Mouse (Mus musculus): ENCODE data around the gene Sis. TPM values are rescaled to one million over a fixed set of nuclear protein-coding genes. Genes with fewer than 3 reads are reported as not detected.

The Sis gene
- polyA plus RNA-seq, 1 experiment: not detected

DNA sequence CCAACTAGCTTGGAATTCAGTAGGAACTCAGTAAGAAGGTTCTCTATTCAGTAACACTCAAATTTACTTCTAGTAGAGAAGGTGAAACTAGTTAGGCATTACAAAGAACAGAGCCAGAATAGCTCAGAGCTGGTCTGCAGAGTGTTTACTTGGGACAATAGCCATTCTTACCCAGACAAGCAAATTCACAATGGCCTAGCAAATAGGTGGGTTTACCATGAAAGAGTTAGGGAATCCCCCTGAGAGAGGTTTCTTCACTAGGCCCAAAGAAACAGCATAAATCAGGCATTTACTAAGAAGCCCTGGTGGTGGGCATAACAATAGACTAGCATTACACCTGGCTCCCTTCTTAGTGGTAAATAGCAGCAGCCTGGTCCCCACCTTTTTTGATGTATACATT, 99.5 kb downstream of the Sis start:
- no peak overlapping the region for H3K4me3 ChIP-seq (replicated peaks; ENCODE audit: control insufficient read depth, low read depth, low read length)
- H3K4me1 ChIP-seq (ENCODE audit: control insufficient read depth, insufficient read depth, low read length): no peaks in the 10 kb centered on the region
- TF ChIP-seq CTCF (IDR thresholded peaks at IDR 0.05; ENCODE audit: control insufficient read depth, insufficient read depth, low read length): no peak
- TF ChIP-seq POLR2A (IDR thresholded peaks at IDR 0.05; ENCODE audit: borderline replicate concordance, control insufficient read depth, low read depth, low read length): no peak
- H3K27ac ChIP-seq (ENCODE audit: control insufficient read depth, insufficient read depth, low read depth, low read length, poor library complexity): no peak overlapping the region

DNA sequence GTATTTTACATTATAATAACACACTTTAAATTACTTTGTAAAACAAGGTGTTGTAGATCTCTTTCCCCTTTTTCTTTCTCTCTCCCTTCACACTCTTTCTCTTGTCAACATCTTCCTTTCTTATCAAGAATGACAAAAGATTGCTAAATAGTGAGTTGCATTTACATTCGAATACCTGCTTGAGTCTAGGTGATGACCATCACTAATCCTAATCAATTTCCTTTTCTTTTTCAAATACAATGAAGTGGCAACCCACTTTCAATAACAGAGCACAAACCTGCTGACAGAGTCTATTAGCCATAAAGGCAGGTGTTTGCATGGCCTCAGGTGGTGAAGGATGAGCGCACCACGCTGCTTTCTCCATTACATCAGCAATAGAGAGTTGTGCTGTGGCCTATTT, 108.9 kb downstream of the Sis start:
- TF ChIP-seq CTCF (IDR thresholded peaks at IDR 0.05; ENCODE audit: control insufficient read depth, insufficient read depth, low read length): no peak
- TF ChIP-seq POLR2A (IDR thresholded peaks at IDR 0.05; ENCODE audit: borderline replicate concordance, control insufficient read depth, low read depth, low read length): no peak
- H3K4me1 ChIP-seq (ENCODE audit: control insufficient read depth, insufficient read depth, low read length): no peaks in the 10 kb centered on the region
- H3K4me3 ChIP-seq (replicated peaks; ENCODE audit: control insufficient read depth, low read depth, low read length): no peak overlapping the region
- 79% methylated on average over 3 of the region's 3 CpGs for WGBS
- H3K27ac ChIP-seq (ENCODE audit: control insufficient read depth, insufficient read depth, low read depth, low read length, poor library complexity): no peak overlapping the region

- no peak overlapping the region for H3K4me3 ChIP-seq (replicated peaks; ENCODE audit: control insufficient read depth, low read depth, low read length)
- no peak overlapping the region for H3K27ac ChIP-seq (ENCODE audit: control insufficient read depth, insufficient read depth, low read depth, low read length, poor library complexity)
- no peaks in the 10 kb centered on the region for H3K4me1 ChIP-seq (ENCODE audit: control insufficient read depth, insufficient read depth, low read length)
- WGBS: 60% methylated on average over 1 of the region's 1 CpGs
- no peak for TF ChIP-seq CTCF (IDR thresholded peaks at IDR 0.05; ENCODE audit: control insufficient read depth, insufficient read depth, low read length)
- TF ChIP-seq POLR2A (IDR thresholded peaks at IDR 0.05; ENCODE audit: borderline replicate concordance, control insufficient read depth, low read depth, low read length): no peak
Measured at GRCm38 (mm10) chr3:72855405-72855804, 112.3 kb downstream of the Sis start.

DNA sequence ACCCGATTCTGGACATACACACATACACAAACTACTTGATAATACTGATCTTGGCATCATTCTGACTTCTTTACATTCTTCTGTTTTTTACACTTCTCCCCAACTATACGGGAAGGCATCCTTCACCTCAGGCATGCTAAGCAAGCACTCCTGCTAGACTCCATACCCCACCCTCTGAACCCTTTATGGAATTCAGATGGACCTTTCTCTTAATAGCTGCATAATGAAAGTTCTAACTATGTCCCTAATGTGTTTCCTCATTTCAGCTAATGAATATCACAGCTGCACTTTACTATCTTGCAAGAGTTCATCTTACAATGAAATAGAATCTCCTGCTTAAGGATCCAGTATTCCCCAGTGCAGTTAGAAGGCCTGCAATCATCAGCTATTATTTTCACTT, 127.0 kb downstream of the Sis start:
- 63% methylated on average over 2 of the region's 2 CpGs for WGBS
- TF ChIP-seq CTCF (IDR thresholded peaks at IDR 0.05; ENCODE audit: control insufficient read depth, insufficient read depth, low read length) (no peak), POLR2A (IDR thresholded peaks at IDR 0.05; ENCODE audit: borderline replicate concordance, control insufficient read depth, low read depth, low read length) (no peak)
- Histone ChIP-seq H3K4me3 (replicated peaks; ENCODE audit: control insufficient read depth, low read depth, low read length) (no peak overlapping the region), H3K27ac (ENCODE audit: control insufficient read depth, insufficient read depth, low read depth, low read length, poor library complexity) (no peak overlapping the region), H3K4me1 (ENCODE audit: control insufficient read depth, insufficient read depth, low read length) (no peaks in the 10 kb centered on the region)

Other genes starting within 250 kb of the Sis start
- not detected in 2 replicates for gene Slitrk3, start 89.9 kb upstream of the Sis start, polyA plus RNA-seq (2011; ENCODE audit: insufficient read depth, insufficient read length, low replicate concordance, missing spikeins)

Measured in bone marrow, adult 2 months (tissue).